Mouse (Mus musculus) frontal cortex, adult 2 months (tissue): Measurements from ENCODE around the gene Spata21. TPM values are rescaled to one million over a fixed set of nuclear protein-coding genes. Genes with fewer than 3 reads are reported as not detected.
"Not testable (repeated sequence)": the region's sequence is repeated elsewhere in the genome, so short reads cannot be mapped to it uniquely, and the experiment has no call there.

ENCODE experiments used
- DNase-seq, 2 experiments: peaks; one replicate each; pipeline ENCODE4 v3.0.0; 2022; ENCODE audit warnings: low spot score in 1 of 2; ENCODE audit errors: extremely low spot score in 1 of 2
- polyA plus RNA-seq: library from polyadenylated mRNA; depleted of rRNA; stranded (reverse); fragments of >200 nt; gene quantifications from 2 replicates; pipeline ENCODE4 v1.2.3, GENCODE M21; 2012

Spata21 gene
- polyA plus RNA-seq, 1 experiment = 0.50 TPM

GRCm38 (mm10) chr4:141122663-141123062, 34.5 kb downstream of the Spata21 start:
- no peak for DNase-seq

DNA sequence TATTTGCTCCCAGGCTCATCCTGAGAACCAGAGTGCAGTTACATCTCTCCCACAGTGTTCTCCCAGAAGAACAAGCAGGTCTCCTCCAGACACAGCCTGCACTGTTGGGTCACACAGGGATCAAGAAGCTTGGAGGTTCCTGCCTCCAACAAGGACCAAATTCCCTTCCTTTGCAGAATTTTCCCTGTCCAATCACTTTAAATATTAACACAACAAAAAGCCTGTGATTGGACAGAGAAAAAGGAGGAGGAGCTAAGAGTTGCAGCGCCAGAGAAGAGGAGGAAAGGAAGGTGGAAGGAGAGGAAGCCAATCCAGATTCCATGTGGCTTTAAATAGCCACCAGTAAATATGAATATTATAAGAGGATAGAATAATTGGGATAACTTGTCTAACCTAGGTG, 34.9 kb downstream of the Spata21 start:
- no peak for DNase-seq

DNA sequence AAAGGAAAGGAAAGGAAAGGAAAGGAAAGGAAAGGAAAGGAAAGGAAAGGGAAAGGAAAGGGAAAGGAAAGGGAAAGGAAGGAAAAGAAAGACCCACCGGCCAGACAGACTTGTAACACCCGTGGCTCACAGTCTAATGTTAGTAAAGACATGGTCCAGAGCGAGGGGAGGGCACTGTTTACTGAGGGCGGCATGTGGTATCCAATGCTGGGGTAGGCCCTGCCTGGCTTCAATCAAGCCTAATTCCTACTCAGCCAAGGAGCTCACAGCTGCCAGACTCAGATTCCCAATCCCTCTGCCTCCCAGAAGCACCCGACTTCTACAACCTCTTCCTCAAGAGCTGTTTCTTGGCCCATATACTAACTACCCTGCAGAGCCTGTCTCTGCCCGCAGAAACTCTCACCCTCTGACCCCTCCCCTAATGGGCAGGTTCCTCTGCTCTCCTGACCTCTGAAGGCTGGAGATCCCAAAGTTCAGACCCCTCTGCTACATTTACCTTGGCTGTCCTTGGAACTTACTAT, 41.1 kb downstream of the Spata21 start:
- no peak for DNase-seq

- peak in 1 of 2 experiments; percentile 53 for DNase-seq
Observed at GRCm38 (mm10) chr4:141130704-141131342, 42.7 kb downstream of the Spata21 start.

DNA sequence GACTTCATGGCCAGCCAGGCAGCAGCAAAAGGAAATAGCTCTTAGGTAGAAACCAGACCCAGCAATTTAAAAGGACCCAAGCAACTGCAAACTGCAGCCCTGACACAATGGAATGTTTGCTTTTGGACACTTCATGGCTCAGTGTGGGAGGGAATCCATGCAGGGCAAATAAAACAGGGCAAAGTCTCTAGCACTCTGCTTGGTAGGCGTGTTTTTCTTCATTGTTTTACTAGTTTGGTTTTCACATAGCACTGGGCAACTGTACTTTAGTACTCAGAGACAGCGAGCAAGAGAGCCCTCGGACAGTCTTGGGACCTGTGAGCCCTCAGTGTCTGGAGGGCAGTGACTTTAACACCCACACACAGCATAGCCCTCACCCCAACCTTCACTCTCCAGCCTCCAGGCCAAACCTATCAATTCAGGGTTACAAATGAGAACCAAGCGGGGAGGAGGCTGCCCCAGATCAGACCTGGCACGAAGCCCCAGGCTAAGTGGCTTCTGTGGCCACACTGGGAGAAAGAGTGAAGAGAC, 43.5 kb downstream of the Spata21 start:
- DNase-seq = no peak

DNA sequence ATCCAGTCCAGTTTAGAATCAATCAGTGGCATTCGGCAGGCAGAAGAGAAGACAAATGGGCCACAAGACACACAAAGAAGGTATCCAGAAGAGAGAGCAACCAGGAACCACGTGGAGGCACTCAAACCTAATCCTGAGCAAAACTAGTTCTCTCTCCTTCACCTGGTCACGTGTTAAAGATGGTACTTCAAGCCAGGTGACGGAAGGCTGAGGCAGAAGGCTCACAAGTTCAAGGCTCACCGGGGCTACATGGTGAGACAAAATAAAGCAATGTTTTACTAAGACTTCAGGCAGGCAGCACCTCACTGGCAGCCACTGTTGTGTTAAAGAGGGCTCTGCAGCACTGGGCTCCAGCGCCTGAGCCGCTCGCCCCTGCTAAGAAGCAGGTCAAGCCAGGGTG, 44.1 kb downstream of the Spata21 start:
- DNase-seq = no peak

DNA sequence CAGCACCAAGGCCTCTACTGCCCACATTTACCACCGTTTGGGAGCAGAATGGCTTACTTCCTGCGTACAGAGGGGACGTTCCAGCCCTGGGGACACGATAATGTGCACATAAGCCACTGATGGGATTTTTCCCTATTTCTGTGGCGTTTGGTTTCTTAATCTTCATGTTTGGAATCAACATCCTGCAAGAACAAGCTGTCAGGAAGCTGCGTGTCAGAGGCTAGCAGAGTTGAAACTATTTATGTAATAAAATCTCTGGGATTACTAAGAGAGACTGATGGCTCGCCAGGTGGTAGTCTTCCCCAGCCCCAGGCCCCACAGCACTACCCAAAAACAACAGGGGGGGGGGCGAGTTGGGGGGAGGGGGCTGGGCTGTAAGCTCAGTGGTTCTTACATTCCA, 45.1 kb downstream of the Spata21 start:
- DNase-seq = no peak

DNA sequence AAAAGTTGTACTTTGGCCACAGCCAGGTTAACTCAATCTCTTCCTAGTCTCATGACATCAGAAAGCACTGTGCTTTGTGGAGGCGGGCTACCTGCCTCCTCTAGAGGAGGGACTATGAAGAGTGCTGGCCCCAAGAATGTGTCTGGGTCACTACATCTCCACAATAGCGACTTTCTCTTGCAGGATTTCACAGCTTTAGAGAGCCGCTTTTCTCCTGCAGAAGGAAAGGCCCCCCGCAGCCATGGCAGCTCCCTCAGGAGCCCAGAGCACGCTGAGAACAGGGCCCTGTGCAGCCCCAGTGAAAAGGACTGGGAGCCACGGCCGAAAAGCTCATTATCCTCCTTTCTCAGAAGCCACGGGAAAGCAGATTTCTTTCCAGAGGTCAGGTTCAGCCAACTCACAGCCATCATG, 45.9 kb downstream of the Spata21 start:
- no peak for DNase-seq

- no peak for DNase-seq
Observed at GRCm38 (mm10) chr4:141134751-141135530, 46.8 kb downstream of the Spata21 start.

DNA sequence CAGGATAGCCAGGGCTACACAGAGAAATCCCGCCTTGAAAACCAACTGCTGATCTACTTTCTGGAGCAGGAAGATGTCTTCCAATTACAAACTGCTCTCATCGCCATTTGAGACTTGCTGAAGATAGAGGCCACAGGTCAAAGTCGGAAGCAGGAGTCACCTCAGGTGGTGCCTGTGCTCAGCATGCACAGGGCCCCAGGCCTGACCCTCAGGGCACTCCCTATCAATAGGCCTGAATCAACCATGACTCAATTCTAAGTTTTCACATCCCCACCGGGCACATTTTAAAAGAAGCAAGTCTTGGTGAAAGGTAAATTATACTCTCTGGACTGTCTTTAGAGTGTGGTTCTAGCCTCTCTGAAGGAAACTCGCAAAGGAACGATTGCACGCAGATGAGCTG, 48.0 kb downstream of the Spata21 start:
- DNase-seq = no peak

- not testable (repeated sequence) for DNase-seq
Observed at GRCm38 (mm10) chr4:141137740-141138139, 49.6 kb downstream of the Spata21 start.

DNA sequence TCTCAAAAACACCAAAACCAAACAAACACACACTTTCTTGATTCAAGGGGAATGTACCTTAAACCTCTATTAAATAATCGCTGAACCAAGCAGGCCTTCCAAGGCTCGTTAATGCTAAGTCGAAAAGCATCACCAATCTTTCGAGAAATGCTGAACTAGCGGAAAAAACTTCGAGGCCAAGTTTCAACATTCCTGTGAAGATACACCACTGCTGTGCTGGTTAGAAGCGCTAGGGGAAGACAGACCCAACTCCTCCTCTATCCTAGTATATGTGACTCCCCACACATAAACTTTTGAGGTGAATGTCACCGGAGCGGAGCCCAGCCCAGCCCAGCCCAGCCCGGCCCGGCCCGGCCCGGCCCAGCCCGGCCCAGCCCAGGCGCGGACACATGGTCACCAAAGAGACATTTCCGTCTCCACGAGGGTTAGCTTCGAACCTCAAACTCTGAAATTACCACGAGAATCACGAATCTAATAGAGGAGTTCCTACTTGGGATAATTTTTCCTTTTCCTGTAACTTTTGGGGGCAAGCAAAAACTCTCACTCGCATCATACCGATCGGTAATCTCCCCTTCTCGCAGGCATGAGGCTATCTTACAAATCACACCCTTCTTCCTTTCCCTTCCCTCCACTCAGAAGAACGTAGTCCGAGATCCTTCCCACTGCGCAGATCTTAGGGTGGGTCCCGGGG, 50.4 kb downstream of the Spata21 start:
- DNase-seq = no peak

DNA sequence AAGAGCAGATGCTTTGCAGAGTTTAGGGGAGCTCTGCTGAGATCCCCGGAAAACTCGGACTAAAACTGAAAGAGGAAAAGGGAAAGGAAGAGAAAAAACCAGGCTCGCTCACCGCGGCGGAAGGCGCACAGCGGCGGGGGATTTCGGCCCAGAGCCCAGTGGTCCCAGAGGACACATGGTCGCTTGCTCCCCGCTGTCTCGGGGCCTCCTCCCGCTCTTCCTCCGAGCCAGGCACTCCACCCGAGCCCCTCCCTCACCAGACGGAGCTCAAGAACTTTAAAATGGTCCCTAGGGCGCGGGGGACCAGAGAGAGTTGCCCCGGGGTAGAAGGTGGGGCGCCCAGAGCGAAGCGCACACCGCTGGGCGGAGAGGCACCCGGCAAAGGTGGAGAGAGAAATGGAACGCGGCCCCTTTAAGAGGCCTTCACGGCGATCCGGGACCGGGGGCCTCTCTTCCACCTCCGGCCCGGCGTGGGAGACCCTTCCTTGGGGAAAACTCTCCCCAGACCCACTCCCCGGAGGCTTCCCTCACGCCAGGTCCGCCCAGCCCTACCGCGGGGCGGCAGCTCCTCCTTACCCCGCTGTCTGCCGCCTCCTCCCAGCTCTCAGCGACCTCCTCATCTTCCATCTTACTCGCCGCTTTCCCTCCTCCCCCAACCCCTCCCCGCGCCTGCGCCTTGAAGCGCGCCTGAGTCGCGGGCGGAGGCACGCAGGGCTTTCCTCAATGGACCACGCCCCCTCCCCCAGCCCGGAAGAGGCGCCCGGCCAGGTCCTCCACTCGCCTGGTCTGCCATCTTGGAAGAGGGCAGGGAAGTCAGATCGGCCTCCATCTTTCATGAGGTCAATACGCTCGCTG, 51.2 kb downstream of the Spata21 start, which contains the start of gene Szrd1:
Gene Szrd1, minus strand, starts transcription at position 660 of the 855 bp plus-strand sequence.
- peak; percentile 97 to 99 for DNase-seq

DNA sequence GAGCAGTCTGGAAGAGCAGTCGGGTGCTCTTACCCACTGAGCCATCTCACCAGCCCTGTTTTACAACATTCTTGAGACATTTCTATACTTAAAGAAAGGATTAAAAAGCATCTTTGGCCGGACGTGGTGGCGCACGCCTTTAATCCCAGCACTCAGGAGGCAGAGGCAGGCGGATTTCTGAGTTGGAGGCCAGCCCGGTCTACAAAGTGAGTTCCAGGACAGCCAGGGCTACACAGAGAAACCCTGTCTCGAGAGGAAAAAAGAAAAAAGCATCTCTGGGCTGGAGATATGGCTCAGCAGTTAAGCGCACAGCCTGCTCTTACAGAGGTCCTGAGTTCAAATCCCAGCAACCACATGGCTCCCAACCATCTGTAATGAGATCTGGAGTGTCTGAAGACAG, 52.2 kb downstream of the Spata21 start:
- DNase-seq = not testable (repeated sequence)

DNA sequence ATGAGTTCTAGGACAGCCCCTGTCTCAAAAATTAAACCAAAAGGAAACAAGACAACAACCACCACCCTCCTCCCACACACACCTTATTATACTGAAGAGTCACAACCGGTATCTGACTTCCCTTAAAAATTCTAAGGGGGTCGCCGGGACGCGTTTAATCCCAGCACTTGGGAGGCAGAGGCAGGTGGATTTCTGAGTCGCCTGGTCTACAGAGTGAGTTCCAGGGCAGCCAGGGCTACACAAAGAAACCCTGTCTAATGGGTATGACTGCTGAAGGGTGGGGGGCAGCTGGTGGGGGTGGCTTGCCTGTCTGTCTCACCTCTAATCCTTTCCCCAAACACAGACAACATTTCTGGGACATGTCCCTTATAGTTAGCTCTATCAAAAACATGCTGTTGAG, 52.8 kb downstream of the Spata21 start:
- DNase-seq = no peak

DNA sequence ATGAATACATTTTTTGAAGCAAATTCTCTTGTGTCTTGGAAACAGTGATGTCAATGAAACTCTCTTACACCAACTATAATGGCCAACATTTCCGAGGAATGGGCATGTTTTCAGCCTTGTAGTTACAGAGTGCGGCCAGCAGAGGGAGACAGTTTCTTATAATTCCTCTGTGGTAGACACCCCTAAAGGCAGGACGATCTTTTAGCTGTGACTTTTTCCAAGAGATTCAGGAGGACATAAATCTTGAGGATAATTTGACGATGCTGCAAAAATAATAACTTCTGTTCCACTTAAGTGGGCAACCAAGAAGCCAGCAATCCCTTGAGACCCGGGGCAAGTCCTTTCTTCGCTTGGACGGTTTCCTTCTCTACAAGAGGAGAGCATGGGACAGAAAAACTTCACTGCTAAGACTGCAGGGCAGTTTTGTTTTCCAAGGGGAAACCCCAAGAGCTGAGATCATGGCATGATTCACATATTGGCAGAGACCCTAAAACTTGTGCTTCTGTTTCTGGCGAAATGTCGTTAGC, 54.2 kb downstream of the Spata21 start:
- peak in 1 of 2 experiments; percentile 90 for DNase-seq

- not testable (repeated sequence) for DNase-seq
Observed at GRCm38 (mm10) chr4:141145124-141145523, 57.0 kb downstream of the Spata21 start.

GRCm38 (mm10) chr4:141146491-141147033, 58.4 kb downstream of the Spata21 start:
- DNase-seq = no peak
